Mouse (Mus musculus) right cerebral cortex, adult 2 months (tissue): ENCODE results near the gene 9830107B12Rik.

Source experiments
- DNase-seq, 2 experiments: peaks; one replicate each; pipeline ENCODE4 v3.0.0; 2021 to 2022; ENCODE audit warnings: low spot score in 2 of 2

The 9830107B12Rik gene

GRCm38 (mm10) chr17:48094820-48095680 is 51.0 kb downstream of the 9830107B12Rik start:
- DNase-seq: no peak

GRCm38 (mm10) chr17:48093286-48093817 is 52.7 kb downstream of the 9830107B12Rik start:
- DNase-seq: no peak

GRCm38 (mm10) chr17:48090305-48090704 is 55.8 kb downstream of the 9830107B12Rik start:
- no peak for DNase-seq

- no peak for DNase-seq
These were observed 56.6 kb downstream of the 9830107B12Rik start for GRCm38 (mm10) chr17:48089446-48089845.

GRCm38 (mm10) chr17:48089019-48089418 is 57.0 kb downstream of the 9830107B12Rik start, which contains the start of gene 1700067P10Rik:
Gene 1700067P10Rik (plus strand): TSS chr17:48089319.
- no peak for DNase-seq

- DNase-seq: no peak
These were observed 65.4 kb downstream of the 9830107B12Rik start for GRCm38 (mm10) chr17:48080626-48081025.
